Mouse (Mus musculus) intestine, embryonic 16.5 days (tissue): ENCODE data around the gene Olfr1224-ps1. TPM values are rescaled to one million over a fixed set of nuclear protein-coding genes. Genes with fewer than 3 reads are reported as not detected.
"Not testable (repeated sequence)": the region's sequence is repeated elsewhere in the genome, so short reads cannot be mapped to it uniquely, and the experiment has no call there.

Experiments
- ATAC-seq: fragments of 200-750 bp; cut with Nextera tagmentation; 2 replicates; pipeline ENCODE4 v1.8.0; 2017; ENCODE audit warnings: moderate TSS enrichment, moderate library complexity
- H3K27ac ChIP-seq: fragments of 300-500 bp; sonication (generic); 2 replicates; pipeline ENCODE4 v1.5.1; 2014; ENCODE audit warnings: mild to moderate bottlenecking, low read length
- H3K27me3 ChIP-seq: fragments of 300-500 bp; sonication (generic); replicated peaks from 2 replicates; pipeline ENCODE4 v1.6.1; 2014; ENCODE audit warnings: low read length, control low read depth, mixed read lengths; ENCODE audit not compliant: control insufficient read depth, insufficient read depth
- H3K36me3 ChIP-seq: fragments of 300-500 bp; sonication (generic); 2 replicates; pipeline ENCODE4 v1.6.1; 2014; ENCODE audit warnings: low read length, control low read depth; ENCODE audit not compliant: control insufficient read depth, insufficient read depth
- H3K4me1 ChIP-seq: fragments of 300-500 bp; sonication (generic); 2 replicates; pipeline ENCODE4 v1.6.1; 2014; ENCODE audit warnings: low read length, control low read depth, mixed read lengths; ENCODE audit not compliant: control insufficient read depth, insufficient read depth
- H3K4me2 ChIP-seq: fragments of 300-500 bp; sonication (generic); 2 replicates; pipeline ENCODE4 v1.6.1; 2014; ENCODE audit warnings: low read depth, low read length, control low read depth
- H3K4me3 ChIP-seq: fragments of 300-500 bp; sonication (generic); 2 replicates; pipeline ENCODE4 v1.5.1; 2014; ENCODE audit warnings: mild to moderate bottlenecking, low read length
- H3K9ac ChIP-seq: fragments of 300-500 bp; sonication (generic); 2 replicates; pipeline ENCODE4 v1.6.1; 2014; ENCODE audit warnings: low read depth, low read length
- H3K9me3 ChIP-seq: fragments of 300-500 bp; sonication (generic); 2 replicates; pipeline ENCODE4 v1.6.1; 2016; ENCODE audit warnings: low read length, control low read depth; ENCODE audit not compliant: control insufficient read depth
- WGBS: fragments of 180-500 bp; shearing (Covaris S2); extraction: QIAGEN DNeasy Blood & Tissue Kit; methylation state at CpG from one replicate; pipeline ENCODE4 v1.1.7; 2014; 5-methylcytosine and 5-hydroxymethylcytosine counted together
- polyA plus RNA-seq: library from polyadenylated mRNA; unstranded; fragments of >200 nt; fragmentation: Nextera tagmentation; extraction: Ambion mirVana; gene quantifications from 2 replicates; pipeline ENCODE4 v1.2.1, GENCODE M21; 2015

Gene Olfr1224-ps1
- not detected in 2 replicates for polyA plus RNA-seq

GRCm38 (mm10) chr2:89163991-89164390 lies at the start of gene Olfr1224-ps1:
TSS of gene Olfr1224-ps1 (minus strand) at chr2:89164091.
- WGBS = 90% methylated on average over 8 of the region's 8 CpGs
- H3K27me3 ChIP-seq, ATAC-seq: not testable (repeated sequence)

GRCm38 (mm10) chr2:89199948-89200347 lies 36.1 kb upstream of the Olfr1224-ps1 start, which contains the start of gene Olfr1226:
TSS of gene Olfr1226 (minus strand) at chr2:89200048.
- Histone ChIP-seq H3K4me2 (no peak within 1 kb of the TSS), H3K9me3 (no peaks in the 10 kb centered on the region), H3K36me3 (no peaks in the 10 kb centered on the region), H3K27ac (no peak within 1 kb of the TSS), H3K4me3 (no peak within 1 kb of the TSS), H3K9ac (no peak within 1 kb of the TSS), H3K4me1 (no peaks in the 10 kb centered on the region), H3K27me3 (no peaks in the 10 kb centered on the region)
- 64% methylated on average over 2 of the region's 2 CpGs for WGBS
- no peak for ATAC-seq

More at GRCm38 (mm10) chr2:89163991-89164390, at the start of gene Olfr1224-ps1:
- not testable (repeated sequence) for H3K9ac ChIP-seq, H3K4me1 ChIP-seq, H3K9me3 ChIP-seq, H3K4me3 ChIP-seq, H3K27ac ChIP-seq, H3K36me3 ChIP-seq, H3K4me2 ChIP-seq

- no peak overlapping the region for H3K4me3 ChIP-seq
- no peaks in the 10 kb centered on the region for H3K36me3 ChIP-seq
Observed at GRCm38 (mm10) chr2:89196325-89196982, 32.6 kb upstream of the Olfr1224-ps1 start.

GRCm38 (mm10) chr2:89174569-89174968 lies 10.7 kb upstream of the Olfr1224-ps1 start, which contains the start of gene Olfr1225:
TSS of gene Olfr1225 (minus strand) at chr2:89174669.
- H3K9me3 ChIP-seq = no peaks in the 10 kb centered on the region
- H3K36me3 ChIP-seq = no peaks in the 10 kb centered on the region
- no peak within 1 kb of the TSS for H3K9ac ChIP-seq
- 89% methylated on average over 1 of the region's 1 CpGs for WGBS
- H3K27ac ChIP-seq = no peak within 1 kb of the TSS
- no peak within 1 kb of the TSS for H3K4me2 ChIP-seq
- no peak for ATAC-seq
- no peak within 1 kb of the TSS for H3K4me3 ChIP-seq
- no peaks in the 10 kb centered on the region for H3K4me1 ChIP-seq
- H3K27me3 ChIP-seq = no peaks in the 10 kb centered on the region

More at GRCm38 (mm10) chr2:89196325-89196982, 32.6 kb upstream of the Olfr1224-ps1 start:
- 83% methylated on average over 3 of the region's 3 CpGs for WGBS
- H3K27ac ChIP-seq = no peak overlapping the region
- no peak overlapping the region for H3K9ac ChIP-seq
- no peak overlapping the region for H3K4me2 ChIP-seq
- H3K9me3 ChIP-seq = no peaks in the 10 kb centered on the region
- ATAC-seq = no peak
- no peaks in the 10 kb centered on the region for H3K27me3 ChIP-seq
- H3K4me1 ChIP-seq = no peaks in the 10 kb centered on the region

- not testable (repeated sequence) for H3K4me2 ChIP-seq, H3K4me3 ChIP-seq, H3K4me1 ChIP-seq, H3K27ac ChIP-seq, H3K36me3 ChIP-seq, H3K27me3 ChIP-seq, ATAC-seq, H3K9me3 ChIP-seq, H3K9ac ChIP-seq
- 88% methylated on average over 4 of the region's 4 CpGs for WGBS
Observed at GRCm38 (mm10) chr2:89164711-89165110, 820 bp upstream of the Olfr1224-ps1 start.

- no peak within 1 kb of the TSS for H3K4me3 ChIP-seq
- 63% methylated on average over 1 of the region's 1 CpGs for WGBS
- H3K27ac ChIP-seq = no peak within 1 kb of the TSS
- no peak for ATAC-seq
- no peaks in the 10 kb centered on the region for H3K27me3 ChIP-seq
- no peak within 1 kb of the TSS for H3K4me2 ChIP-seq
- no peak within 1 kb of the TSS for H3K9ac ChIP-seq
- H3K4me1 ChIP-seq = no peaks in the 10 kb centered on the region
- no peaks in the 10 kb centered on the region for H3K9me3 ChIP-seq
- no peaks in the 10 kb centered on the region for H3K36me3 ChIP-seq
Observed at GRCm38 (mm10) chr2:89151460-89151859, 12.4 kb downstream of the Olfr1224-ps1 start, which contains the start of gene Olfr1223. TSS of gene Olfr1223 (minus strand) at chr2:89151560.

- no peaks in the 10 kb centered on the region for H3K27me3 ChIP-seq
- no peaks in the 10 kb centered on the region for H3K4me1 ChIP-seq
- no peak within 1 kb of the TSS for H3K4me3 ChIP-seq
- H3K36me3 ChIP-seq = no peaks in the 10 kb centered on the region
- no peaks in the 10 kb centered on the region for H3K9me3 ChIP-seq
- H3K9ac ChIP-seq = no peak within 1 kb of the TSS
- H3K27ac ChIP-seq = no peak within 1 kb of the TSS
- WGBS = 63% methylated on average over 3 of the region's 3 CpGs
- no peak within 1 kb of the TSS for H3K4me2 ChIP-seq
- no peak for ATAC-seq
Observed at GRCm38 (mm10) chr2:89132954-89133353, 30.9 kb downstream of the Olfr1224-ps1 start, which contains the start of gene Olfr1222. TSS of gene Olfr1222 (minus strand) at chr2:89133054.

- Histone ChIP-seq H3K9ac (no peak within 1 kb of the TSS), H3K36me3 (no peaks in the 10 kb centered on the region), H3K27ac (no peak within 1 kb of the TSS), H3K9me3 (no peaks in the 10 kb centered on the region), H3K27me3 (no peaks in the 10 kb centered on the region), H3K4me3 (no peak within 1 kb of the TSS), H3K4me2 (no peak within 1 kb of the TSS), H3K4me1 (no peaks in the 10 kb centered on the region)
- 78% methylated on average over 2 of the region's 2 CpGs for WGBS
- ATAC-seq = no peak
Observed at GRCm38 (mm10) chr2:89117183-89117582, 46.7 kb downstream of the Olfr1224-ps1 start, which contains the start of gene Olfr1221. TSS of gene Olfr1221 (minus strand) at chr2:89117283.

- Histone ChIP-seq H3K27ac (no peak within 1 kb of the TSS), H3K36me3 (no peaks in the 10 kb centered on the region), H3K9ac (no peak within 1 kb of the TSS), H3K27me3 (no peaks in the 10 kb centered on the region), H3K4me1 (no peaks in the 10 kb centered on the region), H3K4me2 (no peak within 1 kb of the TSS), H3K9me3 (no peaks in the 10 kb centered on the region), H3K4me3 (no peak within 1 kb of the TSS)
- ATAC-seq = no peak
- 67% methylated on average over 3 of the region's 3 CpGs for WGBS
Observed at GRCm38 (mm10) chr2:89106735-89107134, 57.2 kb downstream of the Olfr1224-ps1 start, which contains the start of gene Olfr1220. TSS of gene Olfr1220 (minus strand) at chr2:89106835.
